Comparison of ENCODE assay signal across 8 mouse cellular contexts in the genomic region with DNA sequence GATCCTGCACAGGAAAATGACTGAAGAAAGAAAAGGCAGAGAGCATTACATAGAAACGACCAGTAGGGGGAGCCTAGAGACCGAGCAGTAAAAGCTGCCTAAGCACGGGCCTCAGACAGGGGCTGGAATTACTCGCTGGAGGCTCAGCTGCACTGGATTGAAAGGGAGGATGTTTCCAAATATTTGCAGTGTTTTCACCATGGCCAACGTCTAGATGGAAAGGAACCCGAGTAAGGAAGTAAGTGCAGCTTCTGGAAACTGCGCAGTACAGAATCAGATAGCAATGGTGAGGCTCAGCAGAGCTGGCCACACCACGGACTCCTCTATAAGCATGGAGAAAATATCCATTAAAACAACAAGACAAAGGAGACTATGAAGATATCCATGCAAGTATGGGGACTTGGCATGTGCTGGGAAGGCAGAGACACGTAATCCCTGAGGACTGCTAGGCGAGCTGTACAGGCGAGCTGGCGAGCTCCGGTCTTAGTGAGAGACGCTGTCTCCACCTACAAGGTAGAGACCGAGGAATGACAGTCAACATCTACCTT.
DNase-seq lines count a peak whose midpoint lies in the region; ATAC-seq lines count a peak whose summit lies in the region.

No protein-coding gene starts in this region.

- no peak overlapping the region for H3K4me3 ChIP-seq in intestine, embryonic 16.5 days (ENCODE audit: low read length)

- peak; percentile 14 to 27 for DNase-seq in urinary bladder, adult 18-20 months (ENCODE audit: low spot score in 2 of 2)
- DNase-seq in urinary bladder, postnatal 10 days (ENCODE audit: low spot score), result no peak
- peak; percentile 84 for DNase-seq in embryo, embryonic 10 days (ENCODE audit: low spot score)
- peak; percentile 36 to 70 for DNase-seq in gastrocnemius, postnatal 4 days (ENCODE audit: low spot score in 2 of 2)
- DNase-seq in left cerebral cortex, postnatal 25 days (ENCODE audit: low spot score in 2 of 2), result peak; percentile 66 to 80
- peak; percentile 85 for DNase-seq in mesoderm, embryonic 11.5 days (ENCODE audit: low read depth, low spot score)
- peak; percentile 43 for DNase-seq in right cerebral cortex, postnatal 25 days

- H3K4me2 ChIP-seq in intestine, embryonic 16.5 days (ENCODE audit: low read depth, low read length), result no peak overlapping the region

- intact Hi-C loops in left cerebral cortex, postnatal 25 days (cut with DNase I), result loop anchor here (1.0 to 2.0 kb wide), 3 partner anchors 304 to 519 kb away; no protein-coding TSS in a partner anchor

- H3K27me3 ChIP-seq in intestine, embryonic 16.5 days (replicated peaks; ENCODE audit: control insufficient read depth, insufficient read depth, low read length), result no peaks in the 10 kb centered on the region

- H3K9ac ChIP-seq in intestine, embryonic 16.5 days (ENCODE audit: low read depth, low read length), result no peak overlapping the region

- H3K36me3 ChIP-seq in intestine, embryonic 16.5 days (ENCODE audit: control insufficient read depth, insufficient read depth, low read length), result no peaks in the 10 kb centered on the region

- 47% methylated on average over 15 of the region's 15 CpGs for WGBS in intestine, embryonic 16.5 days

- 0 out of 2 replicates have a peak, but pooled peaks cover 5% of the 10 kb centered on the region for H3K4me1 ChIP-seq in intestine, embryonic 16.5 days (ENCODE audit: control insufficient read depth, insufficient read depth, low read length)

- no peak overlapping the region for H3K27ac ChIP-seq in intestine, embryonic 16.5 days (ENCODE audit: low read length)

- H3K9me3 ChIP-seq in intestine, embryonic 16.5 days (ENCODE audit: control insufficient read depth, low read length), result no peaks in the 10 kb centered on the region

- ATAC-seq in intestine, embryonic 16.5 days, result peak; percentile 81
